Mouse (Mus musculus) limb, embryonic 10.5 days (tissue): ENCODE measurements around the gene Smug1. TPM values are rescaled to one million over a fixed set of nuclear protein-coding genes. Genes with fewer than 3 reads are reported as not detected.

Experiments
- DNase-seq: peaks from one replicate; pipeline ENCODE4 v3.0.0-alpha.2; 2017; ENCODE audit warnings: low spot score
- H3K27ac ChIP-seq: fragments of 300-500 bp; sonication (generic); 2 replicates; pipeline ENCODE4 v1.5.1; 2016; ENCODE audit warnings: mild to moderate bottlenecking
- H3K27me3 ChIP-seq: fragments of 300-500 bp; sonication (generic); 2 replicates; pipeline ENCODE4 v1.6.1; 2016; ENCODE audit warnings: low read depth, mild to moderate bottlenecking; ENCODE audit not compliant: poor library complexity, severe bottlenecking
- H3K36me3 ChIP-seq: fragments of 300-500 bp; sonication (generic); 2 replicates; pipeline ENCODE4 v1.6.1; 2016; ENCODE audit warnings: mild to moderate bottlenecking, moderate library complexity
- H3K4me1 ChIP-seq: fragments of 300-500 bp; sonication (generic); 2 replicates; pipeline ENCODE4 v1.6.1; 2016
- H3K4me3 ChIP-seq: fragments of 300-500 bp; sonication (generic); 2 replicates; pipeline ENCODE4 v1.5.1; 2016; ENCODE audit warnings: mild to moderate bottlenecking, moderate library complexity
- H3K9me3 ChIP-seq: fragments of 300-500 bp; sonication (generic); replicated peaks from 2 replicates; pipeline ENCODE4 v1.6.1; 2016; ENCODE audit warnings: mild to moderate bottlenecking
- WGBS: fragments of 180-500 bp; shearing (Covaris S2); methylation state at CpG from one replicate; pipeline ENCODE4 v1.1.7; 2016; 5-methylcytosine and 5-hydroxymethylcytosine counted together
- polyA plus RNA-seq: library from polyadenylated mRNA; unstranded; fragments of >200 nt; fragmentation: Nextera tagmentation; extraction: Ambion mirVana; gene quantifications from 2 replicates; pipeline ENCODE4 v1.2.1, GENCODE M21; 2016

Smug1 gene
- polyA plus RNA-seq, 1 experiment from 2014 or later, result 16.2 TPM

DNA sequence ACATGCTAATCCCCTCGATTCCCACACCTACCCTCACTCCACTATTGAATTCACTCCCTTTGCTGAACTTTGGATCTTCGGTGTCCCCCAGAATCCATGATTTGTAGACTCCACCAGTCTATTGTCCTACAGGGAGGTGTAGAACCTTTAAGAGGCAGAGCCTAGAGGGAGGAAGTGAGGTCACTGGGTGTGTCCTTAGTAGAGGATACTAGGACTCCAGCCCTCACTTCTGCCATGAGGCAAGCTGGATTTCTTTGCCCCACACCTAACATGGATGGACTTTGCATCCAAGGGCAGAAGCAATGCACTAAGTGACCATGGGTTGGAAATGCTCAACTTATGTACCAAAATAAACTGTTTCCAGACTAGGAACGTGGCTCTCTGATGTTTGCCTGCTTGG is 14.5 kb downstream of the Smug1 start:
- H3K36me3 ChIP-seq, result no peaks in the 10 kb centered on the region
- no peak overlapping the region for H3K4me3 ChIP-seq
- peaks cover 24% of the 10 kb centered on the region for H3K4me1 ChIP-seq
- no peak overlapping the region for H3K27ac ChIP-seq
- H3K9me3 ChIP-seq, result no peaks in the 10 kb centered on the region
- peaks cover 73% of the 10 kb centered on the region for H3K27me3 ChIP-seq
- no peak for DNase-seq
- WGBS, result 90% methylated on average over 3 of the region's 3 CpGs

DNA sequence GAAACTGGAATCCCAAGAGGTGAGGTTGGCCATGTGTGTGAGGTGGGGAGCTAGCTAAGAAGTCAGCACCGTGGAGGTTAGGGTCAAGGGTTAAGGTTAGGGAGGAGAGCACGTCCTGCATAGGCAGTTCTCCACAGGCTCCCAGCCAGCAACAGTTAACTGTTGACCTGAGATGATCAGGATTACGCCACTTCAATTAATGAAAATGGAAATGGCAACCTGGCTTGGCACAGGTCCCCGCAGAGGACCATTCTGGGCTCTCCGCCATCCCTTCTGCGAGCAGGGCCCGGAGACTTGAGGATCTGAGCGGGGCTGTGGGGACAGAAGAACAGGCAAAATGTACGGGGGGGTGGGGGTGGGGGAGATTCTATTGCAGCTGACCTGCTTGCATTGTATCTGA is 19.1 kb downstream of the Smug1 start:
- H3K27me3 ChIP-seq, result peaks cover 80% of the 10 kb centered on the region
- no peak for DNase-seq
- no peak overlapping the region for H3K4me3 ChIP-seq
- WGBS, result 65% methylated on average over 9 of the region's 9 CpGs
- no peak overlapping the region for H3K27ac ChIP-seq
- peaks cover 27% of the 10 kb centered on the region for H3K4me1 ChIP-seq
- H3K36me3 ChIP-seq, result no peaks in the 10 kb centered on the region
- no peaks in the 10 kb centered on the region for H3K9me3 ChIP-seq

DNA sequence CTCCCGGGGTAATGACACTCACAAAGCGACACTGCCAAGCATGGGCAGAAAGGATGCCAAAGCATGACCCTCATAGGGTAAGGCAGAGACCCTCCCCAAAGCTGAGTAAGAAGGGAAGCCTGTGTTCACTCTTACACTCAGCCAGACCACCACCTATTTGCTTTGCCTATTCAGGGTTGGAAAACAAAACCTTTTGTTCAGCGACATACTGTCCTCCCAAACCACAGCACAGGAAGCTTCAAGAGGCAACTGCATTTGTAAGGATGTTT is 19.5 kb downstream of the Smug1 start:
- WGBS, result 19% methylated on average over 3 of the region's 3 CpGs
- H3K4me3 ChIP-seq, result peak overlapping the region; percentile 55
- H3K4me1 ChIP-seq, result peaks cover 27% of the 10 kb centered on the region
- H3K27ac ChIP-seq, result no peak overlapping the region
- no peaks in the 10 kb centered on the region for H3K36me3 ChIP-seq
- no peak for DNase-seq
- no peaks in the 10 kb centered on the region for H3K9me3 ChIP-seq
- peaks cover 83% of the 10 kb centered on the region for H3K27me3 ChIP-seq

DNA sequence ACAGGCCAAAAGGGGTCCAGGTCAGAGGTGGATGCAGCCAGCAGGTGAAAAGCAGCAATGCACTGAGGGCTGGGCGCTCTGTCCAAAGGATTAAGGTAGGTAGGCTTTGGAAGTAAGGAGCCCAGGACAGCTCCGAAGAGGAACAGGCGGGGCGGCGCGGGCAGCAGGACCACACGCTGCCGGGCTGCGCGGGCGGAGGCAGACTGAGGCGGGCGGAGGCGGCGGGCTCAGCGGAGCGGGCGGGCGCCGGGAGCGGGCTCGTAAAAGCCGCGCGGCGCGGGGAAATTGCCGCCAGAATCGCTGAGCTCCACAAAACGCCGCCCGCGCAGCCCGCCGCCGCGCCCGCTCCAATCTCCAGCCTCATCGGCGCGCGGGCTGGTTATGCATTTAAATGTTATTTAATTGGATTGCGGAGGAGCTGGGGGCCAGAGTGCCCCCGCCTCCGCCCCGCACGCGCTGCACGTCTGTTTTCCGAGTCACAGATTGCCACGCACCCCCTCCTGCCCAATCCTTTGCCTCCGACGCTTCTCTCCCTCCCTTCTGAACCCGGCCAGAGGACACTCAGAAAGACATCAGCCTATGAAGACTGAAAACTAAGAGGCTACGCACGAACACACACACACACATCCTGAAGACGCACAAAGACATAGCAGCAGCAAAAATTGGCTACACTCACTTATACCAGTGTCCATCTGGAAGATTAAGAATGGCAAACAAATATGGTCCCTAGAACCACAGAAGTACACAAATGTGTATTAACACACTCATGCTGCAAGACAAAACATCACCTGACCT is 20.1 kb downstream of the Smug1 start:
- peaks cover 85% of the 10 kb centered on the region for H3K27me3 ChIP-seq
- peak; percentile 71 for DNase-seq
- peaks cover 27% of the 10 kb centered on the region for H3K4me1 ChIP-seq
- no peaks in the 10 kb centered on the region for H3K9me3 ChIP-seq
- peak overlapping the region; percentile 79 for H3K27ac ChIP-seq
- H3K4me3 ChIP-seq, result peak overlapping the region; percentile 55
- WGBS, result under 1% methylated on average over 57 of the region's 57 CpGs
- H3K36me3 ChIP-seq, result no peaks in the 10 kb centered on the region

DNA sequence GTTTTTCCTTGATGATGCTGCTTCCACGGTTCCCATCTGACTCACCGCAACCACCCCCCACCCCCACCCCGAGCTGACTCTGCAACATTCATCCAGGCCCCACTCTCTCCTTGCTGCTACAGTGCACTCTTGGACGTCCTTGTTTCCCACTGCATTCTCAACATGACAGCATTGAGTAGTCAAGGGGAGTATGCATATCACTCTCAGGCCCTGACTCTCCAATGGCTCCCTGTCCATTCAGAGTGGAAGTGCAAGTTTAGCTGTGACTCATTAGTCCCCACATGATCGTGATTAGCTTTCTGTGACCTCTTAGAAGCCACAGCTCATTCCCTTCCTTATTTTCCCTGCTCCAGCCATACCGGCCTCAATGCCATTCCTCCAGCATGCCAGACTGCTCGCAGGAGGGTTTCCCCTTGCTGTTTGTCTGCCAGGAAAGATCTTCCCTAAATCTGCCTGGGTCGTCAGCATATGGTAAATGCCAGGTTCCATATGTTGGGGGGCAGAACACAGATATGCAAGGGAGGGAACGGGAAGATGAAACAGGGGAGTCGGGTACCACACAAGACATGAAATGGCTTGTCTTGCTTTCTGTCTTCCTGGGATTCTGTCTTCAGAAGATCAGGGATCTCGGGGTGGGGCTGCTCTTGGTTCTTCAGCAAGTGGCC is 21.1 kb downstream of the Smug1 start:
- Histone ChIP-seq H3K36me3 (no peaks in the 10 kb centered on the region), H3K9me3 (no peaks in the 10 kb centered on the region), H3K4me3 (no peak overlapping the region), H3K27me3 (peaks cover 87% of the 10 kb centered on the region), H3K4me1 (peaks cover 27% of the 10 kb centered on the region), H3K27ac (0 out of 2 replicates have a peak overlapping the region, but pooled peaks have one; percentile 79)
- no peak for DNase-seq
- 63% methylated on average over 11 of the region's 11 CpGs for WGBS

DNA sequence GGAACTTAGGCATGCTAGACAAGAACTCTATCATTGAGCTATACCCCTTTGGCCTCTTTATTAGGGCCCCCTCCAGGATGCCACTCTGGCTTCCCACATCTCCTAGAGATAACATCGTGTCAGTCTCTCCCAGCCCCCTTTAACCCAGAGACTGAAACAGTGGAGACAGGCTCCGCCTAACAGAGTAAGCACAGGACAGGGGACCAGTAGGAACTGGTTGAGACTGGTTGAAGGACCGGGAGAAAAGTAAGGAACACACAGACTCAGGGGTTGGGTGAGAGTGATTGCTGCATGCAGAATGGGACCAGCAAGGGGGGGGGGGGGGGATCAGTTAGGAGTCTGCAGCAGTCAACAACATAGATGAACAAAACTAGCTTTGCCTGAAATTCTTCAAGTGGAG is 22.7 kb downstream of the Smug1 start:
- Histone ChIP-seq H3K36me3 (no peaks in the 10 kb centered on the region), H3K9me3 (no peaks in the 10 kb centered on the region), H3K4me3 (no peak overlapping the region), H3K4me1 (peaks cover 27% of the 10 kb centered on the region), H3K27ac (no peak overlapping the region), H3K27me3 (peaks cover 95% of the 10 kb centered on the region)
- DNase-seq, result no peak
- WGBS, result 40% methylated on average over 3 of the region's 3 CpGs

DNA sequence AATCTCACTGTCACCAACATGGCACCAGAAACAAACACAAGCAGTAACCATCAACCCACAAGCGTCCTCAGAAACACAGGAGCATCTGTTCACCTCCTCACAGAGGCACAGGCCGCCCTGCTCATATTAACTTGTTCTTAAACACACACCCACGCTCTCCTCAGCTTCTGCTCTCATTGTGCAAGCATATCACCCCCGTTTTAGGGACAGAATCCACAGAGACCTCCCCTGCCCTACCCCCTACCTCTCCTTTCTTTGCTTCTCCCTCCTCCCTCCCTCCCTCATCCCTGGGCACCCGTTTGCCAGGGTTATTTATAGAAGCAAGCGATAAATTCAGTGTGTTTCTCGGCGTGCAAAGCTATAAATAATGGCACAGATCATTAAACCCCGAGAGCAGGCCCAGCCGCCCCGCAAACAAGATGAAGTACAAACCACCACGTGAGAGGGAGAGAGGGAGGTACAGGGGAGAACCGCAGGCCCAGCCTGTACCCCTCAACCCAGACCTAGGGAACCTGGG is 31.4 kb downstream of the Smug1 start:
- Histone ChIP-seq H3K4me1 (peaks cover 40% of the 10 kb centered on the region), H3K27ac (peak overlapping the region; percentile 81), H3K36me3 (no peaks in the 10 kb centered on the region), H3K9me3 (no peaks in the 10 kb centered on the region), H3K27me3 (peaks cover 88% of the 10 kb centered on the region), H3K4me3 (no peak overlapping the region)
- DNase-seq, result no peak
- 16% methylated on average over 13 of the region's 13 CpGs for WGBS

DNA sequence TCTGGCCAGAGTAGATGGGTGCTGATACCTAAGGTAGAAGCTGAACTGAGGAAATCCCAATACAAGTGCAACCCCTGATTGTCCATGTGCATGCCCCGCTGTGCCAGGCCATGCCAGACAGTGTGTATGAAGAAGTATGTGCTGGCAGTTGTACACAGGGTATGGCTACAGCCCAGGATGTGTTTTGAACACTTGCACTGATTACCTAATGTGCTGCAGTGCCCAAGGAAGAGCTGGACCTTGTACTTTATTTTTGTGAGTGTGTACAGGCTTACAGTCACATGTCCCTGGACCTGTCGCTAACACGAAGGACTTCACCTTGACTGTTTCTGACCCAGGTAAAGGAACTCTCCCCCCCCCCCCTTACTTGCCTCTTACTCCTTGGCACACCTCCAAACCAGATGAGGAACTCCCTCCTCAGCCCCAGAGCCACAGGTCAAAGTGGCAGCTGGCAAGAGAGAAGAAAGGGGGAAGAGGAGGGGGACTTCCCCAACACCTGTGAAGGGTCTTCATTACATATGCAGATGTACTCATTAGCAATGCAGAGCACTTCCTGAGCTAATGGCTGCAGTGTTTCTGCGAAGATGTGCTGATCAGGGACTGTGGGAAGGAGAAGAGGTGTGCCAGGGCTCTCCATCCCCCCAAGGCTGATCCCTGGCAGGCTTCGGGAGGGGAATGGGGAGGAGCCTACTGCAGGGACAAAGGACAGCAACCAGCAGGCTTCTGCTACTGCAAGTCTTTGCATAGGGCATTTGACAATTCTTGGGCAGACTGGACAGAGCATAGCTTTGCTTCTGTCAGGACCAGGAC is 32.4 kb downstream of the Smug1 start:
- H3K9me3 ChIP-seq, result no peaks in the 10 kb centered on the region
- peaks cover 40% of the 10 kb centered on the region for H3K4me1 ChIP-seq
- peak overlapping the region; percentile 81 for H3K27ac ChIP-seq
- peaks cover 88% of the 10 kb centered on the region for H3K27me3 ChIP-seq
- peak overlapping the region; percentile 1; the same call in 1 of the 2 replicates for H3K4me3 ChIP-seq
- DNase-seq, result no peak
- WGBS, result 30% methylated on average over 5 of the region's 5 CpGs
- H3K36me3 ChIP-seq, result no peaks in the 10 kb centered on the region

DNA sequence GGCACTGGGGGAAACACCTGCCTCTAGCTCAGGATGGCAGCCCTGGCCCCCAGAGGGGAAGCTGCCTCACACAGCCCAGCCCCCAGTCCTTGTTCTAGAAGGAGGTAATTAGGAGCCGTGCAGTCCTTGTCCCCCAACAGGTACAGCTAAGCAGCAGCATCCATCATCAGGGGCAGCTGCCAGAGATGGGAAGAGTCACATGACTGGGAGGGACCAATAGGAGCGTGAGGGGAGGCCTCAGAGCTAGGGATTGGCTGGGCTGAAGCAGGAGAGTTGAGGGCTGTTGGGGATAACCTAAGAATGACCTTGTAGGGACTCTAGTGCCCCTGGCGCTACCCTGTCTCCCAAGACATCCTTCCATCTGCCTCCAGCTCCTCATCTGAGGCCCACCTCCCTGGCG is 33.1 kb downstream of the Smug1 start:
- peaks cover 88% of the 10 kb centered on the region for H3K27me3 ChIP-seq
- H3K9me3 ChIP-seq, result no peaks in the 10 kb centered on the region
- peak; percentile 73 for DNase-seq
- WGBS, result 7% methylated on average over 4 of the region's 4 CpGs
- H3K4me1 ChIP-seq, result peaks cover 47% of the 10 kb centered on the region
- no peaks in the 10 kb centered on the region for H3K36me3 ChIP-seq
- H3K4me3 ChIP-seq, result peak overlapping the region; percentile 1; the same call in 1 of the 2 replicates
- peak overlapping the region; percentile 81; the same call in 1 of the 2 replicates for H3K27ac ChIP-seq

DNA sequence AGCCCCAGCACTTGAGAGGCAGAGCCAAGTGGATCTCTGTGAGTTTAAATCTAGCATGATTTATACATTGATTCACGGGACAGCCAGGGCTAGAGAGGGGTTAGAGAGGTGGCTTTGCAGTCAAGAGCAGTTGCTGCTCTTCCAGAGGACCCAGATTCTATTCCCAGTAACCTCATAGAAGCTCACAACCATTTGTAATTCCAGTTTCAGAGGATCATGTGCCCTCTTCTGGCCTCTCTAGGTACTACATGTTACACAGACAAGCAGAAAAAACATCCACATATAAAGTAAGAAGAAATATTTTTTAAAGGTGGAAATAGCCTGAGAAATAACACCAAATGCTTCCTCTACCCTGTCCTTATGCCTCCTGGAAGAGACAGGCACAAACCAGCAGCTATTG is 36.2 kb downstream of the Smug1 start:
- 55% methylated on average over 1 of the region's 1 CpGs for WGBS
- DNase-seq, result no peak
- Histone ChIP-seq H3K4me3 (no peak overlapping the region), H3K27ac (no peak overlapping the region), H3K4me1 (peaks cover 49% of the 10 kb centered on the region), H3K36me3 (no peaks in the 10 kb centered on the region), H3K9me3 (no peaks in the 10 kb centered on the region), H3K27me3 (peaks cover 72% of the 10 kb centered on the region)

DNA sequence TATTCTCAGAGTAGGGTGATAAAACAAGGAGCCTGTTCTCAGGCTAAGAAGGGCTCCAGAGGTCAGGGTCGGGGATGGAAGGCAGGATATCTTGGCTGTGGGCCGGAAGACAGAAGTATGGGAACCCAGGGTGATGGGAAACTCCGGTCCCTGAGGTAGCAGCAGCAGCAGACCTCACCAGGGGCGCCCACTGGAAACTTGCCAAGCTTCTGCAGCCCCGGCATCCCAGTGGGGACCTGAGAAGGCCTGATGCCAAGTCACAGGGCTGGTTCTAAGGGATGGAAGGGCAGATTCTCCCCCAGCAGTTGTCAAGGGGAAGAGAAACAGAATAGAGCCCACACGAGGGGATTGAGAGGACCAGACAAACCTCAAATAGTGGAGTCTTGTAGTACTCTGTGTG is 37.6 kb downstream of the Smug1 start:
- no peak overlapping the region for H3K4me3 ChIP-seq
- peaks cover 45% of the 10 kb centered on the region for H3K4me1 ChIP-seq
- H3K27ac ChIP-seq, result no peak overlapping the region
- H3K27me3 ChIP-seq, result peaks cover 78% of the 10 kb centered on the region
- no peak for DNase-seq
- no peaks in the 10 kb centered on the region for H3K9me3 ChIP-seq
- H3K36me3 ChIP-seq, result no peaks in the 10 kb centered on the region
- 40% methylated on average over 6 of the region's 6 CpGs for WGBS

DNA sequence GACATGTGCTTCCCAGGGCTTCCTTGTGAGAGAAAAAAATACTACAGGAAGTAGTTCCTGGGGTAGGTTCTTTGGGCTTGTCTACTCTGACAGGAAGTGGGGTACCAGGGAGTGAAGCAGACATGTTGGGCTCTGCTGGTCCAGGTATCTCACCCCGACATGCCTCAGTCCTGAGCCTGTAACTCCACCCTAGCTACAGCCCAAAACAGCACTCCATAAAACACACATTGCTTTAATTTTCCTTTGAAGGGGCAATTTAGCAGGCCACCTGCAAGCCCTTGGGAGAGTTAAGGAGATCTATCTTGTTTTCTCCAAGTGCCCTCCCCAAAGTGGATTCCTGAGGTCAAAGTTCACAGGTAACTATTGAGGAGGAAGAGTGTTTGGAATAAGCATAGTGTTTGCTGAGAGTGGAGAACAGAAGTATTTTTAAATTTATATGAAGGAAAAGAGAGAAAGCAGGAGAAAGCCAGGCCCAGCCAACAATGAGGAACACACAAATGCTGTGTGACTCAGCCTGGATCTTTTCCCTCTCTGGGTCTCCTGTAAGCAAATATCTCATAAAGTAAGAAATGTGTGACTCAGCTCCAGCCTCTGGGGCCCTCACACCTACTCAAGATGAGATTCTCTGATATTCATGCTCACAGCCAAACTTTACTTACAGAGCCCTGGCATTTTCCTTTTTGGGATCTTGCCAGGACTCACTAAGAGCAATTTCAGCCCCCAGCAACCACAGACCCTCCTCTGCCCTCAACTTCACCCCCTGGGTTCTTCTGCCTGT is 38.6 kb downstream of the Smug1 start:
- Histone ChIP-seq H3K27ac (peak overlapping the region; percentile 46; the same call in 1 of the 2 replicates), H3K9me3 (no peaks in the 10 kb centered on the region), H3K27me3 (peaks cover 78% of the 10 kb centered on the region), H3K4me3 (0 out of 2 replicates have a peak overlapping the region, but pooled peaks have one; percentile 7), H3K36me3 (no peaks in the 10 kb centered on the region), H3K4me1 (peaks cover 45% of the 10 kb centered on the region)
- DNase-seq, result no peak
- WGBS, result 6% methylated on average over 1 of the region's 1 CpGs
